Mouse (Mus musculus) cerebellum, adult 2 months (tissue): ENCODE measurements at regions not wholly inside any gene's neighbourhood (a gene's known extent, or its start where the extent isn't known, plus 50 kb on each side); places are given as distances from the start of the nearest gene placed in this dataset.
A peak's percentile ranks its signal among the peaks of the same experiment; 100 is the strongest.

Experiments
- DNase-seq, 2 experiments: peaks; one replicate each; pipeline ENCODE4 v3.0.0; 2021
- H3K27ac ChIP-seq: fragments of 200-500 bp; 2 replicates; pipeline ENCODE4 v1.5.1; 2012; ENCODE audit warnings: low read length, control low read depth, inconsistent platforms; ENCODE audit not compliant: insufficient read depth
- H3K27me3 ChIP-seq: fragments of 200-500 bp; 2 replicates; pipeline ENCODE4 v1.6.1; 2012; ENCODE audit warnings: inconsistent platforms, mild to moderate bottlenecking, low read length, moderate library complexity; ENCODE audit not compliant: control insufficient read depth, insufficient read depth
- H3K4me1 ChIP-seq: fragments of 200-500 bp; 2 replicates; pipeline ENCODE4 v1.6.1; 2011; ENCODE audit warnings: low read length; ENCODE audit not compliant: control insufficient read depth, insufficient read depth
- H3K4me3 ChIP-seq: fragments of 200-500 bp; replicated peaks from 2 replicates; pipeline ENCODE3; 2011; ENCODE audit warnings: mild to moderate bottlenecking, low read depth, low read length, control low read depth; ENCODE audit not compliant: insufficient read depth
- CTCF ChIP-seq: fragments of 200-500 bp; IDR thresholded peaks from 2 replicates; pipeline ENCODE4 v1.5.1; 2011; ENCODE audit warnings: low read depth, mild to moderate bottlenecking, control low read depth, low read length, moderate library complexity, borderline replicate concordance; ENCODE audit not compliant: insufficient read depth
- POLR2A ChIP-seq: fragments of 200-500 bp; IDR thresholded peaks from 2 replicates; pipeline ENCODE4 v1.6.1; 2011; ENCODE audit warnings: low read length, control low read depth, borderline replicate concordance; ENCODE audit not compliant: insufficient read depth
- WGBS: fragments of 180-500 bp; shearing (Covaris S2); methylation state at CpG from one replicate; pipeline ENCODE4 v1.1.7; 2018; 5-methylcytosine and 5-hydroxymethylcytosine counted together

DNA sequence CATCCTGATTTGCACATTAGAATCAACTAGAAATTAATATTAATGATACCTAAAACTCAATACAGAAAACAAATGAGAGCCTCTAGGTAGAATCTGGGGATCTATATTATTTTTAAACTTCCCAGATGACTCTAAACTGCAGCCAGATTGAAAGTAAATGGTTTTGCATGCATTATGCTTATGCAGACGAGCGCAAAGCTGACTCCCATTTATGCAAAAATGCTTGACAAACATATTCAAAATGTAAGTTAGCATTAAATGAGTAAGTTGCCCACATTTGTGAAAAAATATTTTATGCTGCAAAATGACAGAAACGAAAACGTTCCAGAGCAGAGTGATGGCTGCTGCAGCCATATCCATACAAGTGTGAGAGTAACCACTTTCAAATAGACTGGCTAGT, 757.7 kb upstream of the Dppa4 start:
- Histone ChIP-seq H3K4me3 (no peak overlapping the region), H3K4me1 (no peaks in the 10 kb centered on the region), H3K27me3 (no peaks in the 10 kb centered on the region), H3K27ac (no peak overlapping the region)
- WGBS: 89% methylated on average over 4 of the region's 4 CpGs
- no peak for TF ChIP-seq CTCF
- no peak for TF ChIP-seq POLR2A
- no peak for DNase-seq

DNA sequence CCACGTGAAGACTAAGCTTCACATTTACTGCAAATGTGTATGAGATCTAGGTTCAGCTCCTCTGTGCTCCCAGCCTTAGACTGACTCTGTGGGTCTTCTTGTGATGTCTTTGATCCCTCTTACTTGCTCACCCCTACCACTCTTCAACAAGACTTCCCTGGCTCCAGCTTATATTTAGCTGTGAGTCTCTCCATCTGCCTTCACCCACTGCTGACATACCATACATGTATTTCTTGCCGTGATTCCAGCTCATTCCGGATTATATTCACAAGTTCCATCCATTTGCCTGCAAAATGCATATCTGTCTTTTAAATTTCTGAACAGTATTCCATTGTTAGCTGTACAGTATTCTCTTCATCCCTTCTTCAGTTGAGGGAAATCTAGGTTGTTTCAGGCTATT, 756.9 kb upstream of the Dppa4 start:
- DNase-seq: no peak

DNA sequence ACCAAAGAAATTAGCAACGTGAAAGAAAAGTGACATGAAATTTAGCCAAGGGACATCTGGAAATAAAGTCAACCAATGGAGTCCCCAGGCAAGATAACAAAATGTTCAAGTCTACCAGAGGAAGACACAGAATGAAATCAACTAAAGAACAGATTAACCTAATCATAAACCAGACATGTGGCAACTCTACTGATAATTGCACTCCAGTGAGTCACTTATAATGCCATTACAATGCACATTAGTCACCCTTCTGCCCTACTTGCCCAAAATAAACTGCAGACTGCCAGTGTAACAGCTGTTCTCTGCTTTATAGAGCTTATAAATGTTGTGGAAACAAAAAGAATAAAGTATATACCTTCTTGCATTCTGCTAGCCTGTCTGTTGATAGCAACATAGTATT, 747.0 kb upstream of the Dppa4 start:
- Histone ChIP-seq H3K4me1 (no peaks in the 10 kb centered on the region), H3K27me3 (no peaks in the 10 kb centered on the region), H3K27ac (no peak overlapping the region), H3K4me3 (no peak overlapping the region)
- 74% methylated on average over 1 of the region's 1 CpGs for WGBS
- no peak for DNase-seq
- TF ChIP-seq CTCF (no peak), POLR2A (no peak)

More for the DNA sequence above, 756.9 kb upstream of the Dppa4 start:
- no peaks in the 10 kb centered on the region for H3K27me3 ChIP-seq
- no peaks in the 10 kb centered on the region for H3K4me1 ChIP-seq
- H3K27ac ChIP-seq: no peak overlapping the region
- no peak overlapping the region for H3K4me3 ChIP-seq
- WGBS: 82% methylated on average over 3 of the region's 3 CpGs
- TF ChIP-seq CTCF: no peak
- no peak for TF ChIP-seq POLR2A

DNA sequence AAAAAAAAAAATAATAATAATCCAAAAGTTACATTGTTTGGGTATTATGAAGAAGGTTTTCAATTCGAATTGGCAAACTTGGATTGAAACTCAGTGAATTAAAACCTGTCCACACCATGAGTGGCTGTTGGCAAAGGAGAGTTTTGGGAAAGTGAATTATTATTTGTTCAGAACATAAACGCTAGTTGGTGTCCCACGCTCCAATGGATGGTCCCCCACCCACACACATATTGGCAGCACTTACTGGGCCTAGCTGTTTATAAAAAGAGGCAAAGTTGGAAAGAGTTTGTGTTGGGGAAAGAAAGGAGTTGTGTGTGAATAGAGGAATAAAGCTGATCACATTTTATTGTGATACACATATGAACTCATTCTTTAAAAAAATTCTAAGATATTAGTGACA, 732.4 kb upstream of the Dppa4 start:
- H3K27ac ChIP-seq: no peak overlapping the region
- DNase-seq: no peak
- H3K4me1 ChIP-seq: no peaks in the 10 kb centered on the region
- no peak for TF ChIP-seq POLR2A
- TF ChIP-seq CTCF: no peak
- H3K27me3 ChIP-seq: no peaks in the 10 kb centered on the region
- WGBS: 52% methylated on average over 3 of the region's 3 CpGs
- H3K4me3 ChIP-seq: no peak overlapping the region

DNA sequence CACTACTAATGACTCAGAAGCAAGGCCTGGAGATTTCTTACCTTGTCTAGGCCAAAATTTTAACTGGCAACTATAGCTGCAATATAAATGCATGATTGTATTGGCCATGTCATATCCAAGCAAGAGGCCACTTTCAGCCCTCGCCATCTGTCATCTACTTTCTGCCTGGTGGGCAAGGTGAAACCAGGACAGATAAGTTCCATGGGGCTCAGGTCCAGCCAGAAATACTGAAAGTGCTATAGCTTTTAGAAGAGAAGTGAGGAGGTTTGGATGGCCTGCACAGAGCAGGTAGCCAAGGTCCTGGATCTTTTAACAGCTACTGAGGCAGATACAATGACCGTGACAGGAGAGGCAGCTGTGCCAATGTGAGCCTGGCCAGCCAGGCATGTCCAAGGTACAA, 715.5 kb upstream of the Dppa4 start:
- peaks cover 3% of the 10 kb centered on the region; the same call in 1 of the 2 replicates for H3K4me1 ChIP-seq
- WGBS: 24% methylated on average over 2 of the region's 2 CpGs
- H3K27ac ChIP-seq: no peak overlapping the region
- TF ChIP-seq CTCF (no peak), POLR2A (no peak)
- peak in 1 of 2 experiments; percentile 6 for DNase-seq
- no peaks in the 10 kb centered on the region for H3K27me3 ChIP-seq
- H3K4me3 ChIP-seq: no peak overlapping the region

DNA sequence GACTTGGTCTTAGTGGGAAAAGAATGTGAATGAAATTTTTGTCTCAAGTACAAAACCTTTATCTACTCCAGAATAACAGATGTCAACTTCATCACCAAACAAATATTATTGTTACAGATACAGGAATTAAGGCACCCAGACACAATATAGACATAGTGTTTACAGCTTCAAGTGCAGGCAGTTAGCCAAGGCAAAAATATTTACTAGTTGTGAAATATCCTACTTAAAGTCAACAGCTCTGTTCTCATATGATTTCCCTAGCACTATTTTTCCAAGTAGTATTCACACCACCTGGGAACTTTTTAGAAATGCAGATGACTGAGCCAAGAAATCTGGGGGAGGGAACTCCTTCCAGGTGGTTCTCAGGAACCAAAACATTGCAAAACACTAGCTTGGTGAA, 684.1 kb upstream of the Dppa4 start:
- no peak for DNase-seq
- H3K27ac ChIP-seq: no peak overlapping the region
- TF ChIP-seq CTCF (no peak), POLR2A (no peak)

More for the DNA sequence above, 684.1 kb upstream of the Dppa4 start:
- no peaks in the 10 kb centered on the region for H3K27me3 ChIP-seq
- H3K4me3 ChIP-seq: no peak overlapping the region
- H3K4me1 ChIP-seq: no peaks in the 10 kb centered on the region
